In genomic region chr9:63879710-63880428, GRCm38 (mm10) we compare ENCODE assay signal across 8 mouse cellular contexts.
DNase-seq lines count a peak whose midpoint lies in the region; ATAC-seq and TF ChIP-seq lines count a peak whose summit lies in the region.
"Had no signal": no experiment of that assay in that cellular context is flagged by ENCODE, and none has a peak within 500 bp of the region (broad histone marks: within the 10 kb centered on the region; RNA-seq: fewer than 3 reads in every experiment).

No protein-coding gene starts in this region.

- H3K4me2 ChIP-seq in CH12.LX (ENCODE audit: insufficient read depth, low read depth, poor library complexity, severe bottlenecking), result peak overlapping the region; percentile 8; the same call in 1 of the 2 replicates
- peak overlapping the region; percentile 59 for H3K4me2 ChIP-seq in liver, postnatal 0 days (ENCODE audit: low read depth, low read length)

- no peak for TF ChIP-seq POLR2A in CH12.LX (IDR thresholded peaks at IDR 0.05; ENCODE audit: low read depth, low read length)

- H3K36me3 ChIP-seq in CH12.LX (replicated peaks in 1 of 2; ENCODE audit: control insufficient read depth in 1 of 2, insufficient read depth in 1 of 2, low read length in 1 of 2) (no peaks in the 10 kb centered on the region), ES-E14 (ENCODE audit: control insufficient read depth, insufficient read depth, low read length, poor library complexity, severe bottlenecking) (no peaks in the 10 kb centered on the region)
- no peaks in the 10 kb centered on the region for H3K36me3 ChIP-seq in liver, postnatal 0 days (replicated peaks; ENCODE audit: insufficient read depth, low read length)

- TF ChIP-seq EP300 in CH12.LX (IDR thresholded peaks at IDR 0.05; ENCODE audit: low read length), result no peak
- no peak for TF ChIP-seq EP300 in liver, postnatal 0 days (IDR thresholded peaks at IDR 0.05; ENCODE audit: low read depth)

- dilution Hi-C loops in CH12.LX (cut with MboI; ENCODE audit: extremely low pct_ligation_motif_present, extremely low pct_unique_long_range_greater_than_20kb, low sequenced_read_pairs), result no loop called here

- intact Hi-C loops in gastrocnemius, postnatal 36 days (cut with DNase I), result loop anchor here (10.0 kb wide), 1 partner anchor 1955 kb away; no protein-coding TSS in a partner anchor

- WGBS in liver, postnatal 0 days (ENCODE audit: insufficient replicate concordance), result 34% methylated on average over 15 of the region's 15 CpGs

- H3K9me3 ChIP-seq in CH12.LX (replicated peaks; ENCODE audit: low read length), result peaks cover 4% of the 10 kb centered on the region
- H3K9me3 ChIP-seq in ES-E14 (ENCODE audit: control insufficient read depth, insufficient read depth, low read depth, low read length), result no peaks in the 10 kb centered on the region
- H3K9me3 ChIP-seq in liver, postnatal 0 days (ENCODE audit: low read length), result no peaks in the 10 kb centered on the region

- no peaks in the 10 kb centered on the region for H3K79me2 ChIP-seq in CH12.LX (replicated peaks; ENCODE audit: control insufficient read depth, extremely low read depth, insufficient read depth, poor library complexity, severe bottlenecking)

- no peak for TF ChIP-seq CTCF in CH12.LX (conservative IDR thresholded peaks at IDR 0.05 in 1 of 2, IDR thresholded peaks at IDR 0.05 in 1 of 2; ENCODE audit: low read depth in 2 of 2, low read length in 2 of 2)
- TF ChIP-seq CTCF in liver, postnatal 0 days (IDR thresholded peaks at IDR 0.05; ENCODE audit: low read depth), result no peak

- H3K4me3 ChIP-seq in CH12.LX (replicated peaks in 1 of 3; ENCODE audit: low read depth in 2 of 3, low read length in 2 of 3, poor library complexity in 1 of 3) (no peak overlapping the region), ES-E14 (ENCODE audit: insufficient read depth in 1 of 2, low read depth in 1 of 2, low read length in 2 of 2, poor library complexity in 1 of 2, severe bottlenecking in 1 of 2) (no peak overlapping the region)
- peak overlapping the region; percentile 15; the same call in 1 of the 2 replicates for H3K4me3 ChIP-seq in liver, postnatal 0 days (ENCODE audit: low read depth, low read length)

- no peak for TF ChIP-seq RAD21 in CH12.LX (IDR thresholded peaks at IDR 0.05; ENCODE audit: low read depth, low read length)

- no peak for DNase-seq in CH12.LX (ENCODE audit: extremely low read depth)
- no peak for DNase-seq in ES-E14 (ENCODE audit: low read depth, low spot score)
- no peak for DNase-seq in liver, postnatal 0 days
- DNase-seq in gastrocnemius, postnatal 36 days, result no peak
- DNase-seq in left cerebral cortex, adult 11 months (ENCODE audit: low spot score), result no peak
- DNase-seq in kidney, adult 18-20 months, result no peak
- DNase-seq: cerebellum, adult 8-10 months had no signal

- H3K27ac ChIP-seq in CH12.LX (ENCODE audit: insufficient read depth, low read depth) (no peak overlapping the region), ES-E14 (ENCODE audit: insufficient read depth, low read depth, low read length, poor library complexity, severe bottlenecking) (peak overlapping the region; percentile 78)
- H3K27ac ChIP-seq in liver, postnatal 0 days (ENCODE audit: low read depth), result no peak overlapping the region

- ATAC-seq in granulocyte monocyte progenitor cell, adult 5-6 weeks (replicated peaks; ENCODE audit: poor library complexity, severe bottlenecking), result peak; percentile 41; the same call in 1 of the 2 replicates
- no peak for ATAC-seq in liver, postnatal 0 days

- peaks cover 5 to 6% of the 10 kb centered on the region in 2 experiments for H3K4me1 ChIP-seq in CH12.LX (ENCODE audit: control insufficient read depth in 1 of 2, insufficient read depth in 2 of 2)
- H3K4me1 ChIP-seq in ES-E14 (ENCODE audit: control insufficient read depth in 2 of 2, insufficient read depth in 2 of 2, low read length in 2 of 2, poor library complexity in 1 of 2), result peaks cover 11 to 31% of the 10 kb centered on the region in 2 experiments
- H3K4me1 ChIP-seq in liver, postnatal 0 days (ENCODE audit: insufficient read depth), result peaks cover 6% of the 10 kb centered on the region; the same call in 1 of the 2 replicates

- in situ Hi-C loops in CH12.LX (cut with MboI; ENCODE audit: low pct_ligation_motif_present, low pct_unique_long_range_greater_than_20kb, low sequenced_read_pairs) (no loop called here), ES-E14 (cut with MboI; ENCODE audit: low sequenced_read_pairs in 2 of 2, unreplicated experiment in 2 of 2) (no loop called here)

- H3K9ac ChIP-seq in CH12.LX (ENCODE audit: insufficient read depth, low read depth) (no peak overlapping the region), ES-E14 (ENCODE audit: insufficient read depth, low read depth, low read length, poor library complexity, severe bottlenecking) (peak overlapping the region; percentile 30; the same call in 1 of the 2 replicates)
- no peak overlapping the region for H3K9ac ChIP-seq in liver, postnatal 0 days (replicated peaks)

- H3K27me3 ChIP-seq in CH12.LX (replicated peaks), result no peaks in the 10 kb centered on the region
- no peaks in the 10 kb centered on the region for H3K27me3 ChIP-seq in liver, postnatal 0 days (ENCODE audit: insufficient read depth, low read length)

TF ChIP-seq in CH12.LX, 34 proteins besides CTCF, POLR2A, EP300 and RAD21:
- TF ChIP-seq NELFE (IDR thresholded peaks at IDR 0.05; ENCODE audit: low read depth, low read length) (no peak), GABPA (IDR thresholded peaks at IDR 0.05; ENCODE audit: insufficient replicate concordance, low read depth, low read length) (no peak), SMC3 (IDR thresholded peaks at IDR 0.05; ENCODE audit: low read depth, low read length) (no peak), IRF4 (IDR thresholded peaks at IDR 0.05; ENCODE audit: low read depth, low read length) (no peak), ZC3H11A (IDR thresholded peaks at IDR 0.05; ENCODE audit: low read depth, low read length) (no peak), UBTF (IDR thresholded peaks at IDR 0.05; ENCODE audit: low read depth, low read length) (no peak), SIN3A (IDR thresholded peaks at IDR 0.05; ENCODE audit: low read length) (no peak), ELF1 (IDR thresholded peaks at IDR 0.05; ENCODE audit: low read depth, low read length) (no peak), JUND (conservative IDR thresholded peaks at IDR 0.05; ENCODE audit: low read depth, low read length) (no peak), JUN (IDR thresholded peaks at IDR 0.05; ENCODE audit: insufficient read depth, low read depth, low read length) (no peak), MAX (IDR thresholded peaks at IDR 0.05; ENCODE audit: low read length) (no peak), ZKSCAN1 (IDR thresholded peaks at IDR 0.05; ENCODE audit: borderline replicate concordance, low read depth, low read length) (no peak), MXI1 (IDR thresholded peaks at IDR 0.05; ENCODE audit: low read depth, low read length) (no peak), ZMIZ1 (IDR thresholded peaks at IDR 0.05; ENCODE audit: low read depth, low read length) (no peak), E2F4 (IDR thresholded peaks at IDR 0.05; ENCODE audit: insufficient replicate concordance, low read depth, low read length) (no peak), MYC (IDR thresholded peaks at IDR 0.05; ENCODE audit: low read depth, low read length) (no peak), NRF1 (IDR thresholded peaks at IDR 0.05; ENCODE audit: low read depth, low read length) (no peak), USF2 (conservative IDR thresholded peaks at IDR 0.05; ENCODE audit: low read depth, low read length) (no peak), CHD1 (IDR thresholded peaks at IDR 0.05; ENCODE audit: low read depth, low read length) (no peak), POLR2AphosphoS2 (IDR thresholded peaks at IDR 0.05; ENCODE audit: low read depth, low read length) (no peak)

TF ChIP-seq in ES-E14, 5 proteins besides CTCF, POLR2A, EP300 and RAD21:
- TF ChIP-seq MAFK (IDR thresholded peaks at IDR 0.05; ENCODE audit: insufficient read depth, low read depth, low read length) (no peak), ZNF384 (IDR thresholded peaks at IDR 0.05; ENCODE audit: low read depth, low read length) (no peak), ZC3H11A (IDR thresholded peaks at IDR 0.05; ENCODE audit: borderline replicate concordance, low read depth, low read length) (no peak), CHD2 (IDR thresholded peaks at IDR 0.05; ENCODE audit: low read depth, low read length) (no peak), HCFC1 (IDR thresholded peaks at IDR 0.05; ENCODE audit: borderline replicate concordance, insufficient read depth, low read length) (no peak)
TF ChIP-seq in ES-E14: peak in this region for 0.
